Mouse (Mus musculus): ENCODE data around the gene Adcy1. TPM values are rescaled to one million over a fixed set of nuclear protein-coding genes. Genes with fewer than 3 reads are reported as not detected.

Adcy1 gene
- polyA plus RNA-seq, 1 experiment from 2014 or later = 0.79 TPM

DNA sequence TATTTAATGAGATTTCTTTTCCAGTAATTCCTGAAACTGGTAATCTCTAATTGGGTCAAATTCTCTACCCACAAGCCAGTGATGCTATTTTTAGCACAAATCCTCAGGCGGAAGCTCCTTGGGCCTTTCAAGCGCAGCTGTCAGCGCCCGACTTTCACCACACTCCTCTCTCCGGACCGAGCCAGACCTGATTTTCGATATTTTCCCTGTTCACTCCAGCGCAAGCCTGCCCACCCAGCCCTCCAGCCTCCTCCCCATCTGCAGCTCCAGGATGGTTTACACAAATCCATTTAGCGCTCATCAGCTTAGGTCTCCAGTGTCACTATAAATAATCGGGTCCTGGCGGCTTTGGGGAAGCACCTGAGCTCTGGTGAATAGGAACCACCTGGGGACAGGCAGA is 7.2 kb upstream of the Adcy1 start:
- no peak for ATAC-seq (ENCODE audit: borderline replicate concordance, extremely low read depth, low FRiP score, low TSS enrichment)
- Histone ChIP-seq H3K36me3 (no peaks in the 10 kb centered on the region), H3K4me1 (peaks cover 11% of the 10 kb centered on the region), H3K4me2 (peak overlapping the region; percentile 18; the same call in 1 of the 2 replicates), H3K27me3 (peaks cover 53% of the 10 kb centered on the region), H3K9me3 (no peaks in the 10 kb centered on the region), H3K27ac (no peak overlapping the region), H3K9ac (no peak overlapping the region; the same call in 1 of the 2 replicates), H3K4me3 (no peak overlapping the region)
- 4% methylated on average over 11 of the region's 11 CpGs for WGBS

- H3K4me3 ChIP-seq = no peak overlapping the region
- H3K9me3 ChIP-seq = no peaks in the 10 kb centered on the region
- no peak overlapping the region for H3K9ac ChIP-seq
- WGBS = 79% methylated on average over 7 of the region's 7 CpGs
- ATAC-seq (ENCODE audit: borderline replicate concordance, extremely low read depth, low FRiP score, low TSS enrichment) = no peak
- H3K27me3 ChIP-seq = peaks cover 70% of the 10 kb centered on the region
- H3K27ac ChIP-seq = no peak overlapping the region
- H3K4me1 ChIP-seq = peaks cover 11% of the 10 kb centered on the region
- no peak overlapping the region for H3K4me2 ChIP-seq
- no peaks in the 10 kb centered on the region for H3K36me3 ChIP-seq
Measured at GRCm38 (mm10) chr11:7057781-7058180, 5.5 kb upstream of the Adcy1 start.

DNA sequence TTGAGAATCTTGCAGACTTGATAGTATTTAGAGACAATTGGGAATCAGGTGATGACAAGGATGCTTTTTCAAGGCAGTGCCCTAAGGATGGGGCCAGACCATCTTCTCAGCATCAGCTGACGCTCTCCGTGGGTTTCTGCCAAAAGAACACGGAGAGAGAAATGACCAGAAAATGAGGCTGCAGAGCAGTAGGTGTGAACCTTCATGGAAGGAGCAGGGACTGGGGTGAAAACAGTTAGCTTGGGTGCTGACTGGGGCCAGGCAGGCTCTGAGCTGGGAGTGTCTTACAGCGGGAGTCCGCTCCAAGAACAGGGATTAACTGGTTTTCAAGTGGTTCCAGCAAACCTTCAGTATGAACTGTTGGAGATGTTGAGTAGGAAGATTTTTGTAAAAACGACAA is 1.3 kb upstream of the Adcy1 start:
- Histone ChIP-seq H3K27ac (no peak overlapping the region), H3K4me1 (peaks cover 14% of the 10 kb centered on the region), H3K9me3 (no peaks in the 10 kb centered on the region), H3K36me3 (no peaks in the 10 kb centered on the region), H3K4me2 (no peak overlapping the region), H3K9ac (no peak overlapping the region), H3K27me3 (peaks cover 92% of the 10 kb centered on the region), H3K4me3 (no peak overlapping the region)
- 33% methylated on average over 6 of the region's 6 CpGs for WGBS
- ATAC-seq (ENCODE audit: borderline replicate concordance, extremely low read depth, low FRiP score, low TSS enrichment) = no peak

- peak overlapping the region; percentile 52 for H3K4me3 ChIP-seq
- peak overlapping the region; percentile 95 for H3K4me2 ChIP-seq
- peaks cover 14% of the 10 kb centered on the region for H3K4me1 ChIP-seq
- no peaks in the 10 kb centered on the region for H3K36me3 ChIP-seq
- WGBS = 6% methylated on average over 10 of the region's 10 CpGs
- no peak overlapping the region for H3K9ac ChIP-seq
- no peak overlapping the region for H3K27ac ChIP-seq
- ATAC-seq (ENCODE audit: borderline replicate concordance, extremely low read depth, low FRiP score, low TSS enrichment) = no peak
- no peaks in the 10 kb centered on the region for H3K9me3 ChIP-seq
- H3K27me3 ChIP-seq = peaks cover 89% of the 10 kb centered on the region
Measured at GRCm38 (mm10) chr11:7062566-7062965, 723 bp upstream of the Adcy1 start.

DNA sequence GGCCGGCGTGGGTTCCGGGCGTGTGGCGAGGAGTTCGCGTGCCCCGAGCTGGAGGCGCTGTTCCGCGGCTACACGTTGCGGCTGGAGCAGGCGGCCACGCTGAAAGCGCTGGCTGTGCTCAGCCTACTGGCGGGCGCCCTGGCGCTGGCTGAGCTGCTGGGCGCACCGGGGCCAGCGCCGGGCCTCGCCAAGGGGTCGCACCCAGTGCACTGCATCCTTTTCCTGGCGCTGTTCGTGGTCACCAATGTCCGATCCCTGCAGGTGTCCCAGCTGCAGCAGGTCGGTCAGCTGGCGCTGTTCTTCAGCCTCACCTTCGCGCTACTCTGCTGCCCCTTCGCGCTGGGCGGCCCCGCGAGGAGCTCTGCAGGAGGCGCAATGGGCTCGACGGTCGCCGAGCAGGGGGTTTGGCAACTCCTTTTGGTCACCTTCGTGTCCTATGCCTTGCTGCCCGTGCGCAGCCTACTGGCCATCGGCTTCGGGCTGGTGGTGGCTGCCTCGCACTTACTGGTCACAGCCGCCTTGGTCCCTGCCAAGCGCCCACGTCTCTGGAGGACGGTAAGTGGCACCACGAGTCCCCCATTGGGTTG is 485 bp downstream of the Adcy1 start:
- peaks cover 80% of the 10 kb centered on the region for H3K27me3 ChIP-seq
- H3K4me2 ChIP-seq = peak overlapping the region; percentile 95
- peaks cover 14% of the 10 kb centered on the region for H3K4me1 ChIP-seq
- H3K27ac ChIP-seq = no peak overlapping the region
- no peaks in the 10 kb centered on the region for H3K36me3 ChIP-seq
- peak; percentile 43 for ATAC-seq (ENCODE audit: borderline replicate concordance, extremely low read depth, low FRiP score, low TSS enrichment)
- peak overlapping the region; percentile 58 for H3K4me3 ChIP-seq
- no peaks in the 10 kb centered on the region for H3K9me3 ChIP-seq
- under 1% methylated on average over 28 of the region's 53 CpGs for WGBS
- peak overlapping the region; percentile 44 for H3K9ac ChIP-seq

DNA sequence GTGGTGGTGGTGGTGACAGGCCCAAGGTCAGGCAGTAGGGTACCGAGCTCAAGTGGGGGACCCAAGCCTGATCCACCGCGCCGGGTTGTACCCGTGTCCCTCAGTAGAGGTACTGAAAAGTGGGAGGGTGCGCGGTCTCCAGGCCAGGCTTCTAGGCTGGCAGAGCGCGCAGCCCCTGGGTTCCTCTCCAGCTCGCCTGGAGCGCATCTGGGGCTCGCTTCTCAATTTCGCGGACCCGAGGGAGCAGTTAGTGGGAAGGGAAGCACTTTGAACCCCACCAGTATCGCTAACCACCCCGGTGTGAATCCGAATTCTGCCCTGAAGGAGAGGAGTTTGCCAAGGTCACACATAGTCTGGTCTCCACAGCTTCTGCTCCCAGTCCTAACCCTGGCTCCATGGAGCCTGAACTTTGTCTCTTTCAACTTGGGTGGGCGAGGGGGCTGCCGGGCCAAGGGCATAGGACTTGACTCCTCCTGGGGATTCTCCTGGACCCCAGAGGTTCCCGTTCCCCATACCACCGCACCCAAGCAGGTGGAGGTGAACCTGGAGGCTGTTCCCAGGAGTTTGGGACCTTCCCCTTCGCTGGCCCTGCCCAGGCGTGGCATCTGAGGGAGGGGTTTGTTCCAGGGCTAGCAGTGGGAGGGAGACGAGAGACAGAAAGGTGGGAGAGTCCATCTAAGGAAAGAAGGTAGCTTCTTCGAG is 1.3 kb downstream of the Adcy1 start:
- Histone ChIP-seq H3K4me2 (peak overlapping the region; percentile 95), H3K27me3 (peaks cover 72% of the 10 kb centered on the region), H3K9ac (no peak overlapping the region), H3K4me3 (peak overlapping the region; percentile 58), H3K36me3 (no peaks in the 10 kb centered on the region), H3K4me1 (peaks cover 14% of the 10 kb centered on the region), H3K9me3 (no peaks in the 10 kb centered on the region), H3K27ac (no peak overlapping the region)
- ATAC-seq (ENCODE audit: borderline replicate concordance, extremely low read depth, low FRiP score, low TSS enrichment) = no peak
- WGBS = 3% methylated on average over 26 of the region's 26 CpGs

- peak overlapping the region; percentile 95; the same call in 1 of the 2 replicates for H3K4me2 ChIP-seq
- 20% methylated on average over 4 of the region's 4 CpGs for WGBS
- H3K4me3 ChIP-seq = no peak overlapping the region
- H3K4me1 ChIP-seq = peaks cover 14% of the 10 kb centered on the region
- H3K27me3 ChIP-seq = peaks cover 65% of the 10 kb centered on the region
- no peaks in the 10 kb centered on the region for H3K9me3 ChIP-seq
- H3K27ac ChIP-seq = no peak overlapping the region
- no peaks in the 10 kb centered on the region for H3K36me3 ChIP-seq
- no peak overlapping the region for H3K9ac ChIP-seq
- ATAC-seq (ENCODE audit: borderline replicate concordance, extremely low read depth, low FRiP score, low TSS enrichment) = no peak
Measured at GRCm38 (mm10) chr11:7065388-7065787, 2.1 kb downstream of the Adcy1 start.

DNA sequence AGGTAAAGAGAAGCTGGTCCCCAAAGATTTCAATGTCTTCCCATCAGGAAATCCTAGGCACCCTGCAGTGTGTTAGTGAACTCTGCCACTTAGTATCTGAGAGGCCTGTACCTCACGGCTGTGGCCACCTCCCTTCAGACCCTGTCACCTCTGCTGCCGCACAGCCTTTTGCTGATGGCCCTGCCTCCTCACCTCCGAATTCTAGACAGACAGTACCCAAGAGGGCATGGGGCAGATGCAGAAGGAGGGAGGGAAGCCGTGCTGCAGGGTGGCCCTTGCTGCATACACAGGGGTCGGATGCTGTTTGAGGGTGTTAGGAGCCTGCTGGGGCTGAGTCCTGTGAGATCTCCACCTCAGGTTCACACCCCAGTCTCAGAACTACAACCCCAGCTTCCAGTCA is 2.6 kb downstream of the Adcy1 start:
- H3K27ac ChIP-seq = no peak overlapping the region
- H3K4me1 ChIP-seq = peaks cover 14% of the 10 kb centered on the region
- no peaks in the 10 kb centered on the region for H3K36me3 ChIP-seq
- H3K4me2 ChIP-seq = no peak overlapping the region
- no peaks in the 10 kb centered on the region for H3K9me3 ChIP-seq
- ATAC-seq (ENCODE audit: borderline replicate concordance, extremely low read depth, low FRiP score, low TSS enrichment) = no peak
- peaks cover 60% of the 10 kb centered on the region for H3K27me3 ChIP-seq
- no peak overlapping the region for H3K4me3 ChIP-seq
- 53% methylated on average over 5 of the region's 5 CpGs for WGBS
- H3K9ac ChIP-seq = no peak overlapping the region

- Histone ChIP-seq H3K9ac (no peak overlapping the region), H3K36me3 (no peaks in the 10 kb centered on the region), H3K4me3 (no peak overlapping the region), H3K27me3 (peaks cover 46% of the 10 kb centered on the region), H3K27ac (no peak overlapping the region), H3K4me1 (peaks cover 14% of the 10 kb centered on the region), H3K4me2 (no peak overlapping the region), H3K9me3 (no peaks in the 10 kb centered on the region)
- no peak for ATAC-seq (ENCODE audit: borderline replicate concordance, extremely low read depth, low FRiP score, low TSS enrichment)
- 71% methylated on average over 4 of the region's 4 CpGs for WGBS
Measured at GRCm38 (mm10) chr11:7067263-7067662, 4.0 kb downstream of the Adcy1 start.

DNA sequence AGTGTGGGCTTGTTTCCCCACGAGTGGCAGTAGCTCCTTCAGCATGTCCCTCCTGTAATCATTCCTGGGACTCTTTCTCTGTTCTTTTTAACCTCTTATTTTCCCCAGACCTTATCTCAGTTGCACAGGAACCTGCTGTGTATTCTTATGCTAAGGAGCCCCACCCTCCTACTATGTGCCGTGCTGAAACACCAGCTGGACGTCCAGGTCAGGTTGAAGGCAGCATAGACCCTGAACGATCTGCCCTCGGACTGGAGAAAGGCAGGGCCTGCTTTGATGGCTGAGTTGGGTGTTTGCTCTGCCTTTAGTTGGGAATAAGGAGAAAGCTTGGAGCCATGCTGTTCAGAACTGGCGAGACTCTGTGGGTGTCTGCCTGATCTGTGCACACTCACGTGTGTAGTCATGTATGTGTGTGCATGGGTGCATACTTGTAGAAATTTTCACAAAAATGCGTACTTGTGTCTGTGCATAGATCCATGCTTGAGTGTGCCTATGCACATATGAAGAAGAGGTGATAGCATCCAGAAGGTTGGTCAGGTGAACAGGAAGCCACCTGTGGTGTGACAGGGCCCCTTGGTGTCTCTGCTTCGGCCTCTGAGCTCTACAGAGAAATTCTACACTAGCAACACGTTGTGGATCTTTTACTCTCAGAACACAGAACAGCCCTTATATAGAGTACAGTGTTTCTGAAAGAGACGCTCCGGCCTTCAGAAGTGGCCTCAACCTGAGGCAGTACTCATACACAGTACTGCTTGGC is 5.4 kb downstream of the Adcy1 start:
- no peak for ATAC-seq (ENCODE audit: borderline replicate concordance, extremely low read depth, low FRiP score, low TSS enrichment)
- H3K9me3 ChIP-seq = no peaks in the 10 kb centered on the region
- H3K27me3 ChIP-seq = peaks cover 34% of the 10 kb centered on the region
- no peak overlapping the region for H3K9ac ChIP-seq
- H3K4me1 ChIP-seq = peaks cover 14% of the 10 kb centered on the region
- no peaks in the 10 kb centered on the region for H3K36me3 ChIP-seq
- H3K27ac ChIP-seq = no peak overlapping the region
- 76% methylated on average over 12 of the region's 12 CpGs for WGBS
- no peak overlapping the region for H3K4me2 ChIP-seq
- H3K4me3 ChIP-seq = no peak overlapping the region

DNA sequence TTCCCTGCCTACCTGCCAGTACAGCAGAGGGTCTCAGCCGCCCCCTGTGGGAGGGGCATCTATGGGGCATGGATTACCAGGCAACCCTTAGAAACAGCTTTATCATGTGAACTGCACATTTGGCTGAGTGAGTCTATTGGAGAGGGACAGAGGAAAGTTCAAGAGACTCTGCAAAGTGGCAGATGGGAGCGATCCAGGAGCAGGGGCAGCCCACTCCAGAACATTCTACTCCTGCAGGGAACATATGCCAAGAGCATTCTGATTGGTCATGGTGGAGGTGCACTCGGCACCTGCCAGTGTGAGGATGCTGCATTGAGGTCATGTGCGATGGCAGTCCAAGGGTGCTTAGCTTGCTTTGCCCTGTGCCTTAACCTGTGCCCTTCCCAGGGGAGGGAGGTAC is 6.5 kb downstream of the Adcy1 start:
- H3K27me3 ChIP-seq = peaks cover 23% of the 10 kb centered on the region
- H3K9me3 ChIP-seq = no peaks in the 10 kb centered on the region
- no peak overlapping the region for H3K27ac ChIP-seq
- H3K4me3 ChIP-seq = no peak overlapping the region
- no peak for ATAC-seq (ENCODE audit: borderline replicate concordance, extremely low read depth, low FRiP score, low TSS enrichment)
- H3K4me1 ChIP-seq = peaks cover 3% of the 10 kb centered on the region; the same call in 1 of the 2 replicates
- no peaks in the 10 kb centered on the region for H3K36me3 ChIP-seq
- WGBS = 91% methylated on average over 4 of the region's 4 CpGs
- no peak overlapping the region for H3K4me2 ChIP-seq
- H3K9ac ChIP-seq = no peak overlapping the region

DNA sequence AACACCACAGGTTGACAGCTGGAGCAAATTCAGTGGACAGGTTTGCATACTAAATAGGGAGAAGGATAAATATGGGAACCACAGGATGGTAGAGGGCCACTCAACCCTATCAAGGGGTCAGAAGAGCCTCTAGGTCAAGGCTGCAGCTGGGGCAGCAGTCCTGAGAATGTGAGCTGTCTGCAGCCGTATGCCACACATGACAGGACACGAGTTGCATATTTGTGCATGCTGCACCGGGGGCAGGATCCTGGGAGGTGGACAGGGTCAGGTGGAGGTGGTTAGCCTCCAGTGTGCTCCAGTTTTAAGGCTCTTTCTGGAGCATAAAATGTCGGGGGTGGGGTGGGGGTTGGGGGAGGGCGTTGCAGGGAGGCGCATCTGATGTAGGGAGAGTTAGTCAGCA is 8.3 kb downstream of the Adcy1 start:
- Histone ChIP-seq H3K27me3 (peaks cover 5% of the 10 kb centered on the region; the same call in 1 of the 2 replicates), H3K4me1 (no peaks in the 10 kb centered on the region), H3K36me3 (no peaks in the 10 kb centered on the region), H3K9me3 (no peaks in the 10 kb centered on the region), H3K4me2 (no peak overlapping the region), H3K27ac (no peak overlapping the region), H3K9ac (no peak overlapping the region), H3K4me3 (no peak overlapping the region)
- no peak for ATAC-seq (ENCODE audit: borderline replicate concordance, extremely low read depth, low FRiP score, low TSS enrichment)
- 55% methylated on average over 6 of the region's 6 CpGs for WGBS
